Comparison of ENCODE assay signal across 20 mouse cellular contexts in genomic region chr16:75864673-75865072, GRCm38 (mm10).
"Had no signal": no experiment of that assay in that cellular context is flagged by ENCODE, and none has a peak within 500 bp of the region (broad histone marks: within the 10 kb centered on the region; RNA-seq: fewer than 3 reads in every experiment).

No protein-coding gene starts in this region.

- DNase-seq: heart, postnatal 10 days; heart, postnatal 14 days; heart, postnatal 36 days; heart, postnatal 4 days; kidney, adult 11 months; kidney, adult 18-20 months; kidney, adult 2 months; kidney, adult 8-10 months; kidney, adult 9 months; kidney, postnatal 10 days; kidney, postnatal 14 days; kidney, postnatal 25 days; kidney, postnatal 36 days; kidney, postnatal 4 days; layer of hippocampus, adult 9-11 months; layer of hippocampus, postnatal 36 days had no signal

- ATAC-seq: inflammation-experienced regulatory T-cells, adult 6 months; intestine, embryonic 15.5 days; intestine, embryonic 16.5 days; intestine, postnatal 0 days had no signal
